Mouse (Mus musculus): Measurements from ENCODE around the gene Milr1.
"Not testable (repeated sequence)": the region's sequence is repeated elsewhere in the genome, so short reads cannot be mapped to it uniquely, and the experiment has no call there.

Gene Milr1

GRCm38 (mm10) chr11:106730714-106731113 is 20.3 kb upstream of the Milr1 start:
- no peak for DNase-seq (ENCODE audit: low spot score in 2 of 2)

GRCm38 (mm10) chr11:106736614-106737013 is 14.4 kb upstream of the Milr1 start:
- no peak for DNase-seq (ENCODE audit: low spot score in 2 of 2)

GRCm38 (mm10) chr11:106737178-106737621 is 13.8 kb upstream of the Milr1 start:
- DNase-seq (ENCODE audit: low spot score in 2 of 2): peak in 1 of 2 experiments; percentile 43

GRCm38 (mm10) chr11:106739116-106739515 is 11.9 kb upstream of the Milr1 start:
- DNase-seq (ENCODE audit: low spot score in 2 of 2): no peak

GRCm38 (mm10) chr11:106740724-106741123 is 10.3 kb upstream of the Milr1 start:
- not testable (repeated sequence) for DNase-seq (ENCODE audit: low spot score in 2 of 2)

- DNase-seq (ENCODE audit: low spot score in 2 of 2): no peak
Measured at GRCm38 (mm10) chr11:106741232-106741631, 9.8 kb upstream of the Milr1 start.

- no peak for DNase-seq (ENCODE audit: low spot score in 2 of 2)
Measured at GRCm38 (mm10) chr11:106741826-106742225, 9.2 kb upstream of the Milr1 start.

- DNase-seq (ENCODE audit: low spot score in 2 of 2): no peak
Measured at GRCm38 (mm10) chr11:106742388-106742841, 8.6 kb upstream of the Milr1 start.

- DNase-seq (ENCODE audit: low spot score in 2 of 2): no peak
Measured at GRCm38 (mm10) chr11:106744949-106745348, 6.1 kb upstream of the Milr1 start.

GRCm38 (mm10) chr11:106749557-106750120 is 1.4 kb upstream of the Milr1 start:
- DNase-seq (ENCODE audit: low spot score in 2 of 2): not testable (repeated sequence)

- DNase-seq (ENCODE audit: low spot score in 2 of 2): no peak
Measured at GRCm38 (mm10) chr11:106750121-106750751, 790 bp upstream of the Milr1 start, which contains the start of gene Pecam1. TSS of gene Pecam1 (minus strand) at chr11:106750628.

GRCm38 (mm10) chr11:106752103-106752502 is 1.1 kb downstream of the Milr1 start:
- DNase-seq (ENCODE audit: low spot score in 2 of 2): no peak

- no peak for DNase-seq (ENCODE audit: low spot score in 2 of 2)
Measured at GRCm38 (mm10) chr11:106753314-106753713, 2.3 kb downstream of the Milr1 start.

GRCm38 (mm10) chr11:106755583-106755982 is 4.6 kb downstream of the Milr1 start:
- DNase-seq (ENCODE audit: low spot score in 2 of 2): no peak

- no peak for DNase-seq (ENCODE audit: low spot score in 2 of 2)
Measured at GRCm38 (mm10) chr11:106759028-106759427, 8.0 kb downstream of the Milr1 start.

- no peak for DNase-seq (ENCODE audit: low spot score in 2 of 2)
Measured at GRCm38 (mm10) chr11:106760511-106760910, 9.5 kb downstream of the Milr1 start.

GRCm38 (mm10) chr11:106762139-106762799 is 11.2 kb downstream of the Milr1 start:
- DNase-seq (ENCODE audit: low spot score in 2 of 2): peak in 1 of 2 experiments; percentile 33

- DNase-seq (ENCODE audit: low spot score in 2 of 2): no peak
Measured at GRCm38 (mm10) chr11:106762800-106763185, 11.8 kb downstream of the Milr1 start.

GRCm38 (mm10) chr11:106766611-106767162 is 15.7 kb downstream of the Milr1 start:
- DNase-seq (ENCODE audit: low spot score in 2 of 2): no peak

- DNase-seq (ENCODE audit: low spot score in 2 of 2): no peak
Measured at GRCm38 (mm10) chr11:106767516-106767915, 16.5 kb downstream of the Milr1 start.

GRCm38 (mm10) chr11:106770195-106770974 is 19.4 kb downstream of the Milr1 start:
- DNase-seq (ENCODE audit: low spot score in 2 of 2): no peak

- no peak for DNase-seq (ENCODE audit: low spot score in 2 of 2)
Measured at GRCm38 (mm10) chr11:106773061-106773460, 22.0 kb downstream of the Milr1 start.
